Mouse (Mus musculus) midbrain, embryonic 13.5 days (tissue): ENCODE measurements around the gene Thsd4. TPM values are rescaled to one million over a fixed set of nuclear protein-coding genes. Genes with fewer than 3 reads are reported as not detected.

Source experiments
- ATAC-seq: fragments of 200-750 bp; cut with Nextera tagmentation; 2 replicates; pipeline ENCODE4 v1.8.0; 2017; ENCODE audit warnings: mild to moderate bottlenecking, moderate TSS enrichment, moderate library complexity
- H3K27ac ChIP-seq: fragments of 300-500 bp; sonication (generic); 2 replicates; pipeline ENCODE4 v1.5.1; 2015; ENCODE audit warnings: inconsistent platforms, mild to moderate bottlenecking, moderate library complexity
- H3K27me3 ChIP-seq: fragments of 300-500 bp; sonication (generic); 2 replicates; pipeline ENCODE4 v1.6.1; 2015; ENCODE audit warnings: mild to moderate bottlenecking, inconsistent platforms
- H3K36me3 ChIP-seq: fragments of 300-500 bp; sonication (generic); 2 replicates; pipeline ENCODE4 v1.6.1; 2015; ENCODE audit warnings: mild to moderate bottlenecking, inconsistent platforms
- H3K4me1 ChIP-seq: fragments of 300-500 bp; sonication (generic); replicated peaks from 2 replicates; pipeline ENCODE4 v1.6.1; 2015; ENCODE audit warnings: inconsistent platforms
- H3K4me2 ChIP-seq: fragments of 300-500 bp; sonication (generic); replicated peaks from 2 replicates; pipeline ENCODE4 v1.6.1; 2015; ENCODE audit warnings: moderate library complexity, mild to moderate bottlenecking, inconsistent platforms
- H3K4me3 ChIP-seq: fragments of 300-500 bp; sonication (generic); replicated peaks from 2 replicates; pipeline ENCODE4 v1.5.1; 2015; ENCODE audit warnings: mild to moderate bottlenecking, inconsistent platforms
- H3K9ac ChIP-seq: fragments of 300-500 bp; sonication (generic); replicated peaks from 2 replicates; pipeline ENCODE4 v1.6.1; 2015; ENCODE audit warnings: mild to moderate bottlenecking, inconsistent platforms
- H3K9me3 ChIP-seq: fragments of 300-500 bp; sonication (generic); 2 replicates; pipeline ENCODE4 v1.6.1; 2016; ENCODE audit warnings: mild to moderate bottlenecking, inconsistent platforms
- WGBS: fragments of 180-500 bp; shearing (Covaris S2); methylation state at CpG from one replicate; pipeline ENCODE4 v1.1.7; 2015; 5-methylcytosine and 5-hydroxymethylcytosine counted together
- polyA plus RNA-seq: library from polyadenylated mRNA; unstranded; fragments of >200 nt; fragmentation: Nextera tagmentation; extraction: Ambion mirVana; gene quantifications from 2 replicates; pipeline ENCODE4 v1.2.1, GENCODE M21; 2015

Gene Thsd4
- polyA plus RNA-seq, 1 experiment from 2014 or later = 8.0 TPM

DNA sequence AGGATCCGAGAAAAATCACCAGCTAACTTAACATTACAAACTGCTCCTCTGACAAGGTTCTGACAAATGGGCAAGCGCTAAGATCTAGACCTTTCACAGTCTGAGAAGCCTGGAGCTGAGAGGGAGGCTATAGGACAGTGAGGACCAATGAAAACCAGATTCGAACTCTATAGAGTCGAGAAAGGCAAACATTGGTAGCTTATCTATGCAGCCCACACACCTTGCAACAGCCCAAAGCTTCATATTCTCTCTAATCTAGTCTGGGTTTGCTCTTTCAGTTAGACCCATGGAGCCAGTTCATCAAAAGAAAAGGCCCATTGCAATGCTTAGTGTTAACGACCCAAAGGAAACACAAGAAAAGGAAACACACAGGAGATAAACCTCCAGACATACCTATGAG, 252.0 kb downstream of the Thsd4 start:
- no peaks in the 10 kb centered on the region for H3K9me3 ChIP-seq

DNA sequence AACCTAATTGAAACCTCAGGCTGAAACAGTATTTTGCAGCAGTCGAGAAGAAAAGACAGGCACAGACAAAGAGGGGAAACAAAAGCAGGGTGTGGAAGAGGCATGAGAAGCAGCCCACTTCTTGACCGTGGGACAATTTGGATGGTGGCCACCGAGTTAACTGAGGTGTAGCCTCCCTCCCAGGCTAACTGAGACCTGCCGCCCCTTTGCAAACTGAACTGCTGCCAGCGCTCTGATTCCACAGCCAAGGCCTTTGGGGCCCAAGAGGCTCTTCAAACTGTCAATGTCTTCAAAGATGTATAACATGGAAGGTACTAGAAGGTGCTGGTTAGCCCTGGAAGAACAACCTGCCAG, 254.6 kb downstream of the Thsd4 start:
- 11% methylated on average over 5 of the region's 5 CpGs for WGBS
- H3K36me3 ChIP-seq = no peaks in the 10 kb centered on the region
- no peaks in the 10 kb centered on the region for H3K27me3 ChIP-seq
- ATAC-seq = no peak
- no peaks in the 10 kb centered on the region for H3K9me3 ChIP-seq
- H3K4me1 ChIP-seq = peaks cover 38% of the 10 kb centered on the region
- H3K9ac ChIP-seq = no peak overlapping the region
- H3K4me2 ChIP-seq = 0 out of 2 replicates have a peak overlapping the region, but pooled peaks have one; percentile 15
- no peak overlapping the region for H3K4me3 ChIP-seq
- peak overlapping the region; percentile 74 for H3K27ac ChIP-seq

More for the DNA sequence above, 252.0 kb downstream of the Thsd4 start:
- ATAC-seq = no peak
- Histone ChIP-seq H3K9ac (no peak overlapping the region), H3K36me3 (no peaks in the 10 kb centered on the region), H3K27ac (no peak overlapping the region), H3K4me2 (no peak overlapping the region), H3K4me1 (peaks cover 37% of the 10 kb centered on the region), H3K27me3 (no peaks in the 10 kb centered on the region), H3K4me3 (no peak overlapping the region)
- 89% methylated on average over 5 of the region's 5 CpGs for WGBS

DNA sequence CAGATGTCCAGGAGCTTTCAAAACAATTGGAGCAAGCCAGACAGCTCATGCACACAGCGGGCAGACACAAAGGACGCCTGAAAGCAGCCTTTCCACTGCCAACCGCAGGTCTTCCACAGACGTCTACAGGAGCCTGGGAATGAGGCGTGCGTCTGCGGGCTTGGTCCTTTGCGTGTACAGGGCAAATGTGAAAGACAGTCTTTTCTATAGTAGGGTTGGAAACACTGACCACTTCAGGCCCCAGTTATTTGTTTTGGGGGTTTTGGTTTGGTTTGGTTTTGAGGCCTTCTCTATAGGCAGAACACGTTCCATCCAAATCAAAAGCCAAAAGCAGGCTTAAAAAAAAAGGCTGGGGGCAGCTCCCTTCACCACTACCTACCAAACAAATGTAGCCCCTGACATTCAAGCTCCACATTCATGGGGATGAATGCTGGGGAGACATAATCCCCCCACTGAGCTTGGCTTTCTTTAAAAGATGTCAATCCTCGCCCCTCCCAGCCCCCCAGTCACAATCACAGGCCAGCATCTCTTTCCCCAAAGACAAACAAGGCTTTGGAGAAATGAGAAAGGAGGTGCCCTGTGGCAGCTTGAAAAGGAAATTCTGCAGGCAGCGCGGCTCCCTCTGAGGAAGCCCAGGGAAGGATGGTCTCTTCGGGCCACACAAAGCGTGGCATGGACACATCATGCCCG, 255.1 kb downstream of the Thsd4 start:
- H3K4me1 ChIP-seq = peaks cover 38% of the 10 kb centered on the region
- WGBS = 6% methylated on average over 15 of the region's 15 CpGs
- ATAC-seq = peak; percentile 87
- peak overlapping the region; percentile 74 for H3K27ac ChIP-seq
- H3K36me3 ChIP-seq = no peaks in the 10 kb centered on the region
- H3K9ac ChIP-seq = no peak overlapping the region
- H3K27me3 ChIP-seq = no peaks in the 10 kb centered on the region
- no peaks in the 10 kb centered on the region for H3K9me3 ChIP-seq
- H3K4me2 ChIP-seq = 0 out of 2 replicates have a peak overlapping the region, but pooled peaks have one; percentile 15
- no peak overlapping the region for H3K4me3 ChIP-seq

DNA sequence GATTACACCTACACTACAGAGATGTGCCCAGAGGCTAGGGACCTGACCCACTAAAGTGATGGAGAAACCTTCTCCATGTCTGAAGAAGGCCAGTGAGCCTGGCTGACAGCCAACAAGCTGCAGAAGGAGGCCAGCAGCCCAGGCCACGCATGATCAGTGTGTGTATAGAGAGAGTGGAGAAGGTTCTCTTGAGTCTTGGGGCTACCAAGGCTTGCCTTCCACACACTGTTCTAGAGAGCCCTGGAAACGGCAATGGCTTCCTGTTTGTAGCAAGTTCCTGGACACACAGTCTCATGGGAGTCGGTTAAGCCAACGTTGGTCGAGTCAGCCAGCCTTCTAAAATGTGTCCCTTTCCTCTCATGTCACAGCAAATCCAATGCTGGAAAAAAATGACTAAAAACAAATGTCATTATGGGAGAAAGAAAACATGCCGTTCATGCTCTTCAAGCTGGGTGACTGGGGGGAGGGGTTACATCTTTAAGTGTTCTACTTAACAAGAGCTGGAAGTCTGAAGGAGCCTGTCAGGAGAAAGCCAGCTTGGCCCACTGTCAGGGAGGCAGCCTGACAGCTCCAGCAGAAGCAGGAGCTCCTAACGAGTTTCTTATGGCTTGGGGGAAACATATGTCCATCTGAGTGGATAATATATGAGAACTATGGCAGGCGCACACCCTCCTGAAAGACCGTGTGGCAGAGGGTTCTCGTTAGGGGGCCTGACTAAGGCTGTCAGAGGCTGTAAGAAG, 257.1 kb downstream of the Thsd4 start:
- Histone ChIP-seq H3K9me3 (no peaks in the 10 kb centered on the region), H3K4me2 (no peak overlapping the region), H3K9ac (no peak overlapping the region), H3K36me3 (no peaks in the 10 kb centered on the region), H3K27ac (no peak overlapping the region), H3K4me3 (no peak overlapping the region), H3K27me3 (peaks cover 6% of the 10 kb centered on the region; the same call in 1 of the 2 replicates), H3K4me1 (peaks cover 41% of the 10 kb centered on the region)
- no peak for ATAC-seq
- WGBS = 61% methylated on average over 10 of the region's 10 CpGs

DNA sequence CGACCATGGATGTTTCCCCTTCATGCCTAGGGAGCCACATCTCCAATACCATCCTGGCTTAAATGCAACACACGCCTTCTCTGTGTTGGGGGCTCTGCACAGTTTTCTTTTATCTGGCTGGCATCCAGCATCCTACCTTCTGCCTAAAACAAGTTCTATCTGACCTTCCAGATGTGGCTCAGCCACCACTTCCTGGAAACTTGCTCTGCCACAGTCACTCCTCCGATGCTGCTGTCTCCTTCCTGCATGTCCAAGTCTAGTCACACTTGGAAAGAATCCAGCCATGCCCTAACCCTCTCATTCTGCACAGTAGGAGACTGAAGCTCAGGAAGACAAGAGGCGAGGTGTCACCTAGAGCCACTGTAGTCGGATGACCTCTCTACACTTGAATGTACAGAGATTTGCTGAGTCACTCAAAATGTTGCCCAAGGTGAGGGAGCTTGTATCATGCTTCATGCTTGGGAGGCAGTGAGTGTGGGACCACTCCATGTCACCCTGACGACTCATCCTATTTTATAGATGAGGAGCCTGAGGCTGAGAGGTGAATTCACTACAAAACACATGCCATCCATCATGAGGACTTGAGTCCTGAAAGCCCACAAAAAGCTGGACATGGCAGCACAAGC, 259.2 kb downstream of the Thsd4 start:
- no peak for ATAC-seq
- no peak overlapping the region for H3K27ac ChIP-seq
- 86% methylated on average over 6 of the region's 6 CpGs for WGBS
- H3K4me1 ChIP-seq = peaks cover 35% of the 10 kb centered on the region
- H3K9ac ChIP-seq = no peak overlapping the region
- H3K36me3 ChIP-seq = no peaks in the 10 kb centered on the region
- peaks cover 6% of the 10 kb centered on the region; the same call in 1 of the 2 replicates for H3K27me3 ChIP-seq
- H3K4me3 ChIP-seq = no peak overlapping the region
- no peaks in the 10 kb centered on the region for H3K9me3 ChIP-seq
- H3K4me2 ChIP-seq = no peak overlapping the region

DNA sequence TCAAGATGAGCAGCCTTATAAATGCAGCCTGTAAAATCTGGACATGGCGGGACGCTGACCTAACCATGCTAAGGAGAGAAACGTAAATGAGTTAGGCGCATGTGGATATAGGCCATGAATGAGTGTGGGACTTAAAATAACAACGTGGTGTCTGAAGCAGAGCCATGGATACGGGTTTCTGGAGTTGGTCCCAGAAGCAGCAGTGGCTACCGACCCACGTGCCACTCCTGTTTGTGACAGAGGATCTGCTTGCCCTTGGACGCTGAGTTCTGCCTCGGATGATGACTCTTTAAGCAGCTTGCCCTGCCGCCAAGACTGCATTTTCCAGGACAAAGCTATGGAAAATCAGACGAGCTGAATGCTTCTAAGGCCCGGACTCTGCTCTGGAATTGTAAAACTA, 262.2 kb downstream of the Thsd4 start:
- Histone ChIP-seq H3K4me2 (no peak overlapping the region), H3K9ac (no peak overlapping the region), H3K27ac (no peak overlapping the region), H3K4me1 (peaks cover 9% of the 10 kb centered on the region; the same call in 1 of the 2 replicates), H3K9me3 (no peaks in the 10 kb centered on the region), H3K36me3 (no peaks in the 10 kb centered on the region), H3K27me3 (peaks cover 6% of the 10 kb centered on the region; the same call in 1 of the 2 replicates), H3K4me3 (no peak overlapping the region)
- no peak for ATAC-seq
- 70% methylated on average over 13 of the region's 13 CpGs for WGBS

DNA sequence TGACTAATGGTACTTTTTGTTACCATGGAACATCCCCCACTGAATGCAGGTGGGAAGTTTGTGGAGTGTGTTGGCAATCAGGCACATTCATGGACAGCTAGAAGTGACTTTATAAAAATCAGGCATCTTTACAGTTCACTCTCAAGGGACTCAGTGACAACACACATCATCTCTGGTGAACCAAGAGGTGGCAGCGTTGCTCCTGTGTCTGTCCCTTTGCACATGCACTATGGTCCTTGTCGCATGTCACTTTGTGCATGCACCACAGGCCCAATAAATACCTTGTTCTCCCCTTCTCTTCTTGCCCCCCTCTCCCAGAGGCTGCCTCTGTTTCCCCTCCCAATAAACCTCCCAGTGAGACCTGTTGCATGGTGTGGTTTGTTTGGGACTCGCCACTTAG, 270.1 kb downstream of the Thsd4 start:
- Histone ChIP-seq H3K9me3 (no peaks in the 10 kb centered on the region), H3K4me3 (no peak overlapping the region), H3K9ac (no peak overlapping the region), H3K4me2 (no peak overlapping the region), H3K36me3 (no peaks in the 10 kb centered on the region), H3K4me1 (peaks cover 10% of the 10 kb centered on the region; the same call in 1 of the 2 replicates), H3K27ac (no peak overlapping the region), H3K27me3 (no peaks in the 10 kb centered on the region)
- no peak for ATAC-seq
- WGBS = 63% methylated on average over 3 of the region's 3 CpGs

DNA sequence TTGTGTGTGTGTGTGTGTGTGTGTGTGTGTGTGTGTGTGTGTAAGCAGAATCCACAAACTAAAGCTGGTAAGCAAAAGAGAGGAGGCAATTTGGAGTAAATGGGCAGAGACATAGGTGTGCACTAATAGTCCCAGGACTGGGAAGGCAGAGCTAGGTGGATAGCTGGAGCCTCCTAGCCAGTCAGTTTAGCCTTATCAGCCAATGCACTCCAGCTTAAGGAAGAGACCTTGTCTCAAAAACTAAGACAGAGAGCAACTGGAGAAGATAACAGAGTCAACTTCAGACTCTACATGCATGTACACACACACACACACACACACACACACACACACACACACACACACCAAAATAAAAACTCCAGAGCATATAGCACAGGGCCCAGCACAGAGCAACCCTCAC, 271.4 kb downstream of the Thsd4 start:
- H3K9me3 ChIP-seq = no peaks in the 10 kb centered on the region
- no peak overlapping the region for H3K27ac ChIP-seq
- H3K9ac ChIP-seq = no peak overlapping the region
- peaks cover 2% of the 10 kb centered on the region; the same call in 1 of the 2 replicates for H3K27me3 ChIP-seq
- H3K4me3 ChIP-seq = no peak overlapping the region
- H3K4me2 ChIP-seq = no peak overlapping the region
- no peaks in the 10 kb centered on the region for H3K36me3 ChIP-seq
- no peak for ATAC-seq
- peaks cover 10% of the 10 kb centered on the region; the same call in 1 of the 2 replicates for H3K4me1 ChIP-seq

DNA sequence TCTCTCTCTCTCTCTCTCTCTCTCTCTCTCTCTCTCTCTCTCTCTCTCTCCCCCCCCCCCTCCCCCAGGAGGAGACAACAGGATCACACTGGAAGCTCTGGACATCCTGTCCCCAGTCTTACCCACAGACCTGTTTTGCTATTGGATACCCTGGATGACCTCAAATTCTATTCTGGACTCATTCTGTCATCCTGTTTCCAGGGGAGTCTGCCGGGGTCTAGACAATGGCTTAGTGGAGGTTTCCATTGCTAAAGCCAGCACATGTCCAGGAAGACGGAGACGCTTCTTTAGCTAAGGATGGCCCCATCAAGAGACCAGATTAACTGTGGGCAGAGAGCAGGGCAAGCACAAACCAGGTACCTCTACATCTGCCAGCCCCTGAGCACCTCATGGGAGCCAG, 273.8 kb downstream of the Thsd4 start:
- no peak overlapping the region for H3K4me3 ChIP-seq
- 83% methylated on average over 3 of the region's 3 CpGs for WGBS
- H3K27me3 ChIP-seq = peaks cover 2% of the 10 kb centered on the region; the same call in 1 of the 2 replicates
- 0 out of 2 replicates have a peak, but pooled peaks cover 4% of the 10 kb centered on the region for H3K4me1 ChIP-seq
- no peaks in the 10 kb centered on the region for H3K36me3 ChIP-seq
- H3K9me3 ChIP-seq = no peaks in the 10 kb centered on the region
- no peak overlapping the region for H3K27ac ChIP-seq
- ATAC-seq = no peak
- H3K9ac ChIP-seq = no peak overlapping the region
- no peak overlapping the region for H3K4me2 ChIP-seq

DNA sequence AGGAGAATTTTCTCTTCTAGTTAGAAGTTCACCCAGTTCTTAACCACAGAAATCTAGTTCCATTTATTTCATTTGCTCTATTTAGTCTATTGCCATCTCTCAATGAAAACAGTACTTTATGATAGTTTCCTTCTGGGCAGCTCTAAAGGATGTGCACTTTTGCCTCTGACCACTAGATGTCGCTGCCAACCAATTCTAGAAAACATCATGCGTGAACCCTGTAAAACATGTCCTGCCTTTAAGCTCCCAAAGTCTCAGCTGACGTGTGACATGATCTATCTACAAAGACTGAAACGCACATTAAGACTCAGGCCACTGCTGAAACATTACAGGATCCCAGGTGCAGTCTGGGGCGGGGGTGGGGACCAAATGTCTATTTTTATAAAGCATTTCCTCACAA, 276.9 kb downstream of the Thsd4 start:
- no peaks in the 10 kb centered on the region for H3K9me3 ChIP-seq

DNA sequence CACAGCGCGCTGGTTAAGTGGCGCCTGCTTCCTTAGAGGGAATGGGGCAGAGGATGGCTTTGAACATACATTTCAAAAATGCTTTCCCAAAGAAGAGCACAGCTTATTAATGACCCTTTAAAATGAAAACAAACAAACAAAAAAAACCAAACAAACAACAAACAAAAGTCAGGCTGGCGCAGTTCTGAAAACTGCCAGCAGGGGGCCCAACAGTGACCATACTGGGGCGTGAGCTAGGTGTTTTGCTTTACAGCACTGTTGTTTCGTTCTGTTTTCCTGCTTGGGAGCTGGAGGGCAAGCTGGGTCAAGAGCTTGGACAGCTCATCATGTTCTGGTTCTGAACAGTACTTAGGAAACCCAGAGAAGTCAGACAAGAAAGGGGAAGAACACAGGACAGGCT, 278.3 kb downstream of the Thsd4 start:
- no peak overlapping the region for H3K27ac ChIP-seq
- H3K4me3 ChIP-seq = no peak overlapping the region
- no peaks in the 10 kb centered on the region for H3K4me1 ChIP-seq
- H3K4me2 ChIP-seq = no peak overlapping the region
- WGBS = 61% methylated on average over 6 of the region's 6 CpGs
- no peak overlapping the region for H3K9ac ChIP-seq
- peaks cover 2% of the 10 kb centered on the region; the same call in 1 of the 2 replicates for H3K27me3 ChIP-seq
- ATAC-seq = no peak
- H3K9me3 ChIP-seq = no peaks in the 10 kb centered on the region
- H3K36me3 ChIP-seq = no peaks in the 10 kb centered on the region

More for the DNA sequence above, 276.9 kb downstream of the Thsd4 start:
- Histone ChIP-seq H3K4me1 (0 out of 2 replicates have a peak, but pooled peaks cover 4% of the 10 kb centered on the region), H3K4me2 (no peak overlapping the region), H3K4me3 (no peak overlapping the region), H3K27ac (no peak overlapping the region), H3K27me3 (peaks cover 2% of the 10 kb centered on the region; the same call in 1 of the 2 replicates), H3K36me3 (no peaks in the 10 kb centered on the region), H3K9ac (no peak overlapping the region)
- WGBS = 2% methylated on average over 5 of the region's 5 CpGs
- ATAC-seq = 0 out of 2 replicates have a peak, but pooled peaks have one; percentile 60

DNA sequence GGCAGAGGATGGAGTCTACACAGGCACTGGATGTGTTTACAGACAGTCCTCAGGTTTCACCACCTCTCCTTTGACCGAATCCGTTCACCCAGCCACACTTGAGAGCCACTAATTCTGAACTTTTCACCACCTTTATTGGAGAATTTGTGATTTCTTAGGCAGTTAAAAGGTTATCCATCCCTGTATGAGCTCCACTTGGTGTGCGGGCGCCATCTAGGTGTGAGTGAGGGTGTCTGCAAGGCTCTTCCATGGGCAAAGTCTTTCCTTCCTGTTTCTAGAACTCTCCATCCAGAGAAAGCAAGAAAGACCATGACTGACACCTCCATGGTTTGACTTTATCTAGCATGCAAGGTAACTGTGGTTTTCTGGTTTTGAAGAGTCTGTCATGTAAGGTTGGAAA, 284.2 kb downstream of the Thsd4 start:
- H3K27ac ChIP-seq = no peak overlapping the region
- H3K9me3 ChIP-seq = no peaks in the 10 kb centered on the region
- ATAC-seq = no peak
- H3K9ac ChIP-seq = no peak overlapping the region
- H3K4me3 ChIP-seq = no peak overlapping the region
- H3K27me3 ChIP-seq = no peaks in the 10 kb centered on the region
- H3K36me3 ChIP-seq = no peaks in the 10 kb centered on the region
- H3K4me2 ChIP-seq = no peak overlapping the region
- 42% methylated on average over 4 of the region's 4 CpGs for WGBS
- H3K4me1 ChIP-seq = no peaks in the 10 kb centered on the region
